Mouse (Mus musculus) gastrocnemius, adult 18-20 months (tissue): ENCODE measurements around the gene Ctag2. TPM values are rescaled to one million over a fixed set of nuclear protein-coding genes. Genes with fewer than 3 reads are reported as not detected.

ENCODE experiments used
- DNase-seq: peaks from one replicate; pipeline ENCODE4 v3.0.0; 2021; ENCODE audit warnings: low spot score
- long read RNA-seq, 2 experiments: library from polyadenylated mRNA; stranded (forward); transcript quantifications; one replicate each; pipeline ENCODE4 v2.0.0; 2021
- total RNA-seq, 2 experiments: library from RNA; stranded (reverse); gene quantifications; 2 replicates each; pipeline ENCODE4 v1.2.3; 2021

Ctag2 gene
- total RNA-seq, result not detected
- long read RNA-seq, experiment 1, result 0 reads
- long read RNA-seq, experiment 2, result 0 reads

GRCm38 (mm10) chrX:65047344-65047743 lies at the start of gene Ctag2:
Gene Ctag2, plus strand, starts transcription at chrX:65047644.
- no peak for DNase-seq
